Mouse (Mus musculus) right cerebral cortex, adult 18-20 months (tissue): ENCODE data around the gene Coro6.

Experiments
- DNase-seq: peaks from one replicate; pipeline ENCODE4 v3.0.0; 2022; ENCODE audit warnings: mixed read lengths

Coro6 gene

DNA sequence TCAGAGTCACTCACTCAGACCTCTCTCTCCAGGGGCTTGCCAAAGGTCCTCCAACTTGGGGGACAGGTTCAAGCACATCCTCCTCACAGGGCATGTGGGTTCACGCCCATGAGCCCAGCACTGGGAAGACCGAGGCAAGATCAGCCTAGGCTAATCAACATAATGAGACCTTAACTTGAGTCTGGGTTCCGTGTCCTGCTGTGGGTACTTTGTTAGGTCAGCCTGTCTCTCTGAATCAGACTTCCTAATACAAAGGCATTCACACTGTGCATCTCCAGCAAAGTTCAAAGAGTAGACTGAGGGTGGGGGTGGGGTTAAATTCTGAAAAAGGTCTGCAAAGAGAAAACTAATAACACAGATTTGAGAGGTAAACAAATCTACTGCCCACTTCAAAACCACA is 2.9 kb downstream of the Coro6 start:
- no peak for DNase-seq

DNA sequence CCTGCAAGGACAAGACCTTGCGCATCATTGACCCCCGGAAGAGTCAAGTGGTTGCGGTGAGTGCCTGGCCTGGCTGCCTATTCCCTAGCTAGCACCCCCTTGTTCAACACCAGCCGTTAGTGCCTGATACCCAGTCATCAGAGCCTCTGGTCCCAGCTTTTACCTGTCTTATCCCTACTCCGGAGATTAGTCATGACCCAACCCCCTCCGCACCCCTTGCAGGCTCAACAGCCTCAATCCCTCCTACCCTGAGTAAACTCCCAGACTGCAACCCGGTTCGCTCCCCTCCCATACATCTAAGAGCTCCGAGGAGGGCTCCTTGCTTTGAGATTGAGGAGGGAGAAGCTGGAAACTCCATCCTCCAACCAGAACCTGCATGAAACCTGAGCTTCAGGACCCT is 4.3 kb downstream of the Coro6 start:
- DNase-seq: no peak

DNA sequence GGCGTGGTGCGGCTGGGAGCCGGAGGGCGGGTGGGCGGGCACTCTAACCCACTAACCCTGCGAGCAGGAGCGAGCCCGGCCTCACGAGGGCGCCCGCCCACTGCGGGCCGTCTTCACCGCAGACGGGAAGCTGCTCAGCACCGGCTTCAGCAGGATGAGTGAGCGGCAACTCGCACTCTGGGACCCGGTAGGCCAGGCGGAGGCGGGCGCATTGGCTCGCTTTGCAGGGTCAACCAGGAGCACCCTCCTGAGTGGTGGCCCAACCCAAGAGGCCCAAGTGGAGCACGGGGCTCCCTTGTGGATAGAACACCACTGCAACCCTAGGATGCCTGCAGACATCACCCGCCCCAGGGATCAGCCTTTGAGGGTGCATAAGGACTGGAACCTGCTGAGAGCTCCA is 4.9 kb downstream of the Coro6 start:
- DNase-seq: peak; percentile 79

DNA sequence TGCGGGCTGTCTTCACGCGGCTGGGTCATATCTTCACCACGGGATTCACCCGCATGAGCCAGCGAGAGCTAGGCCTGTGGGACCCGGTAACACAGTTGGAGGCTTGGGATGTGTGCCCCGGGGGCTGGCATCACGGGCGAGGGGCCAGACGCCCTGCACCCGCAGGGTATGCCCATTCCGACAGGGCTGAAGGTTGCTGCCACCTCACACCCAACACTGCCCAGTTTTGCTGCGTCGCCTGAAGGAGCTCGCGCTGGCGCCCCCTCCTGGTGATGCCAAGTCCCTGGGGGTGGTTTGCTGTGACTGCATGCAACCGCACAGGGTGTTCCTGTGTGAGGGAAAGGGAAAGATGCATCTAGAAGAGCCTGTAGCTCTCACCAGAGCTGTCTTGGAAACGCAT is 5.6 kb downstream of the Coro6 start:
- DNase-seq: peak; percentile 72

DNA sequence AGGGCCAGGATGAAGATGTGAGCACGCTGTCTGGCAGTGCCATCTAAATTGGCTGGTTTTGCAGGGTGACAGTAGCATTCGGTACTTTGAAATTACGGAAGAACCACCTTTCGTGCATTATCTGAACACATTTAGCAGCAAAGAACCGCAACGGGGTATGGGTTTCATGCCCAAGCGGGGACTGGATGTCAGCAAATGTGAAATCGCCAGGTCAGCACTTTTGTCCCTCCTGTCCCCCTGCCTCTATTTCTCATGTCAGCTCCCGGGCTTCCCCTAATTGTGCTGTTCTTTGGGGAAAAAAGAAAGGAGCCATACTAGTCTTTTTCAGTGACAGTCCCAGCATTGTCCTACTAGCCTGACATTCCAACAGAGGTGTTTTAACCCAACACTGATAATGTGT is 6.2 kb downstream of the Coro6 start:
- no peak for DNase-seq

DNA sequence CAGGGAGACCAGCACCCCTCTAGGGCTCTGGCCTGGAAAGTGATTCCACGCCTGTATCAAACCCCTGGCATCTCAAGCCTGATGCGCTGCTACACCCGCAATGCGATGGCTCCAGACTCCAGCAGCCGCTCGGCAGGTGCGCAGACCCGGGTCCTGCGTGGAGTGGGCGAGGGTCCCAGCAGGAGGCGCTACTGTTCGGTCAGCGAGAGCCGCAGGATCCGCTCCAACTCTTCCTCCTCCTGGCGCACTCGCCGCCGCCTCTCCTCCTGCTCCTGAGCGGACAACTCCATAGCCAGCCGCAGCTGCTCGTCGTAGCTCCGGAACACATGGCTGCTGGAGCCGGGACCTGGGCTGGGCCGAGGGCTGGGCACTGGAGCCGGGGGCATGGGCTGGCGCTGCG is 9.2 kb downstream of the Coro6 start:
- no peak for DNase-seq

DNA sequence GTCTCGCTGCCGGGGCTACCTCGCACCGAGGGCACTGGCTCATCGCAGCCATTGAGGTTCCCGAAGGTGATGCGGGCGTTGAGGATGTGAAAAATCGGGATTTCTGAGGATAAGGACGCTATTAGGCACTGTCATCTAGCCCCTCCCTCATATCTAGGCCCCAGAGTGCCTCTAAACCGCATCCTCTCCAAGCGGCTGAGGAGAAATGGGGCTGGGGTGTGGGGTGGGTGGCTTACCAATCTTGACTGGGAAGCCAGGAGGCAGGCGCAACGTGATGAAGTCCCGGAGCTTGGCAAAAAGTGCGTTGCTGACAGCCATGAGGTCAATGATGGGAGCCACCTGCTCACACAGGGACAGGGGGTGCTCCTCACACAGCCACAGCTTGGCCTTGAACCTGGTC is 10.6 kb downstream of the Coro6 start:
- no peak for DNase-seq

DNA sequence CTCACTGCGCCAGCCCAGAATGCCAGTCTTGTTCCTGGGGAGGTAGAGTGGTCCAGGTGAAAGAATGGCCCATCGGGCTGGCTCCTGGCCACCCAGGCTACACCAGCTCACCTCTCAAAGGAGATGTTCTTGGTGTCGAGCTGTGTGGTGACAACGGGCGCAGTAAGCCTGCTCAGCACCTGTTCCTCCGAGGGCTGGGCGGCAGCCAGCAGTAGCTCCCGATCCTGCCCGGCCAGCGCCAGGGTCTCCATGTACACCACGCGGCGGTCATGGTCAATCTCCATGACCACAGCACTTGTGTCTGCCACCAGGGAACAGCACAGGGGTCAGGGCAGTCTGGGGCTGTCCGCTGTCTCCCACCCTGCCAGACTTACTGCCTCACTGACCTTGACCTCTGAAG is 14.0 kb downstream of the Coro6 start:
- no peak for DNase-seq

DNA sequence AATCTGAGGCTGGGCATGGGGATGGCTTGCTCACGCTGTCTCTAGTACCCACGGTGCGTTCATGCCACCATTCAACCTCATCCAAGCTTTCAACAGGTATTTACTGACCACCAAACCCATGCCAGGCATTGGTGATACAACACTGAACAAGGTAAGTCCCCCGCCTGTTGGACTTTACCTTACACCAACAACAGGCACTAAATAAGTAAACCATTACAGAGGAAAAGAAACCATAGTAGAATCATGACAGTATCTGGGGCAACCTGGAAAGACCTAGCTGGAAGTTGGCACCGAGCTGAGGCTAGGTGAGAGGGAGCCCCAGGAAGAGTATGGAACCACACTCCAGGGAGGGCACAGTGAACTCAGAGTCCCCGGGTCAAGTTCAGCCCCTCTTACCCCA is 14.7 kb downstream of the Coro6 start:
- DNase-seq: no peak

DNA sequence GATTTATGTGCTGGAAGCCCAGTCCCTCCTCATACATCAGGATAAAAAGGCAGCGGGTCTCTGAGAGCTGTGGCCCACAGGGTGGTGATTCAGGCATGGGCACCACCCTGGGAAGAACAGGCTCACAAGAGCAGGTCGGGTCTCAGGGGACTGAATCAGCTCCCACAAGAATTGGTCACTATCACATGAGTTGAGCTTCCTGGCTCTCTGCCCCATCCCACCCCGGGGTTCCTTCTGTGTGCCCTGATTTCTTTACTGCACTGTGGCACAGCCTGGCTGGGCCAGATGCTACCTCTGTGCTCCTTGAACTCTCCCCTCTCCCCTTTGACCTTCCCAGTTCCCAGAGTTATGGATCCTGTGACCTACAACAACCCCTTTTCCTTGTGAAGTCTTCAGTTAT is 20.8 kb downstream of the Coro6 start:
- DNase-seq: no peak

DNA sequence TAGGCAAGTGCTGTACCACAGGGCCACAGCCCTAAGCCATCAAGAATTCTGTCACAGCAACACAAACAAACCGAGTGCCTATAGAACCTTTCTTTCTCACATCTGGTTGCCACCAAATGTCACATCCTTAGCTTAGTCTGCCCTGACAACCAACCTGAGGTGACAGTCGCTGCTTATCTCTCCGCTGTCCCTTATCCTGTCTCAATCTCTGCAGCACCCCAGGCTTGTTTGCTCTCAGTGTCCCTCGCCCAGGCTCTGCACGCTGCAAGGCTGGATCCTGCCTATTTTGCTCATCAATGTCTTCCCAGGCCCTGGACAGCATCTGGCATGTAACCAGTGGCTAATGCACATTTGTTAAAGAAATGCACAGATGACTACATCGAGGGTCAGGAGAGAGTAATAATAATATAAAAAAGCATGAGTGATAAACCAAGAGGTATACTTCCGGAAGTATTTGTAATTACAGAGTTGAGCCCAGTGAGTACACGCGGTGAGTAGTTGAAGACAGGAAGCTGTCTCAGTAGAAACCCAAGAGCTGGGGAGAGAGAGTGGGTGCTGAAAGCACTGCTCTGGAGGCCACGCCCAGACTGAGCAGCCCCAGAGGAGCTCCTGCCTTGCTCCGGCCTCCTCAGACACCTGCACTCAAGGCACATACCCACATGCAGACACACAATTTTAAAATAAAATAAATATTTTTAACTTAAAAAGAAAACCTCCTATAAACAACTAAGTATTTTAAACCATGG is 21.5 kb downstream of the Coro6 start:
- no peak for DNase-seq

DNA sequence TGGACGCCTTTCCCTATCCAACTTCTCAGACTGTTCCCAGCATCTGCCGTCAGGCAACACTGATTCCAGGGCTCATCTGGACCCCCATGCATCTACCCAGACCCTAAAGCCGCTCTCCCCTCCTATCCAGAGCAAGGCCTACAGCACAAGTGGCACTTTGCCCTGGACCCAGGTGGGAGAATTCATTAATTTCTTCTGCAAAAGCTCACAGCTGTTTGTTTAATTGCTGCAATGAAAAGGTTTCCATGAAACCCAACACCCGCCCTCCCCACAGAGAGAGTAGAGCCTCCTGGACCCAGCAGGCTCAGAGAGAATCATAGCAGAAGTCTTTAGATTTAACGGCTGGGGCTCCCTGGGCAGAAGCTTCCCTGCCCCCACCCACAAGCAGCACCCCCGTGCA is 23.0 kb downstream of the Coro6 start:
- no peak for DNase-seq

DNA sequence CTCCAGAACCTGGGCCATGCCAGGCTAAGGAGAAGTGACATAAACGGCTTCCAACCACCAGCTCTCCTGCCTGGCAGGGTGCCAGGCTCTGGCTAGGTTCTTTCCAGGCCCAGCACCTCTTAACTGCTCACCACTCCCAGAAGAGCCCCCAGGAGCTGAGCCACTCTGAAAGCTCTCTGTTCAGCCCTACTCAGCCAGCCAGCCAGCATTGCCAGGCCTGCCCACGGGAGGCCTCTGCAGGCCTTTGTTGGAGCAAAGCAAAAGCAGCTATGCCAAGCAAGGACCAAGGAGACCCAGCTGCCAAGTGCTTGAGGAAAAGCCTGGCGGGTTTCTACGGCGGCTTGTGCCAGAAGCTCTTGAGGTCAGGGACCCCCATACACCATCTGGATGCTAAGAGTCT is 24.6 kb downstream of the Coro6 start:
- DNase-seq: no peak

DNA sequence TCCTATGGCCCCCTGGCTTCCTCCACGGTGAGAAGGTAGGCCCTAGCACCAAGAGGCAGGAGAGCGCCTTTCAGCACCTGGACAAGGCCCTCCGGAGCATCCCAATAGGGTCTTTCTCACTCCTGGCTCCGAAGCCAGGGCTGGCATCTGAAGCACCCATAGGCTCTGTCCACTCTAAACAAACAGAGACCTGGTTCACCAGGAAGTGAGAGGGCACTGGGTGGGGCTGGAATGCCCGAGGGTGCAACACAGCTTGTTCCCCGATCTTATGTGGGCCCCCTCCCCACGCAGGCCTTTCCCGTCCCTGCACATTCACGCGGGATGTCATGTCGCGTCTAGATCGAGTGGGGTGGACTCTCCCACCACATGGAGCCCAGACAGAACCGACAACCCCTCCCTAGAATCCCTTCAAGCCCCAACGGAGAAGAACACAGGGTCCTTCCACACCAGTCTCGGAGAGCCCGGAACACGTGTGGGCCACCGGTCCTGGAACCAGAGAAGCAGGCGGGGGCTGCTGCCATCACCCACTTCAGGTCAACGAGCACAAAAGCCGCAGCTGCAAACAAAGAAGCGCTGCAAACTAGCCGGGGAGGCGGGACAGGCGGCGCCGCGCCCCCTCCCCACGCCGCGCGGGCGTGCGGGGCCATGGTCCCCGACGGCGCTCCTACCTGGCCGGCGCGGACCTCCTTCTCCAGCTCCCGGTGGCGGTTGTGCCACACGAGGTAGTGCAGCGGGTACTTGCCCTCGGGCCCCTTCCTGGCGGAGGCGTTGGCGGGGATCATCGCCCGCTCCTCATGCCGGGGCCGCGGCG is 26.8 kb downstream of the Coro6 start:
- DNase-seq: no peak

DNA sequence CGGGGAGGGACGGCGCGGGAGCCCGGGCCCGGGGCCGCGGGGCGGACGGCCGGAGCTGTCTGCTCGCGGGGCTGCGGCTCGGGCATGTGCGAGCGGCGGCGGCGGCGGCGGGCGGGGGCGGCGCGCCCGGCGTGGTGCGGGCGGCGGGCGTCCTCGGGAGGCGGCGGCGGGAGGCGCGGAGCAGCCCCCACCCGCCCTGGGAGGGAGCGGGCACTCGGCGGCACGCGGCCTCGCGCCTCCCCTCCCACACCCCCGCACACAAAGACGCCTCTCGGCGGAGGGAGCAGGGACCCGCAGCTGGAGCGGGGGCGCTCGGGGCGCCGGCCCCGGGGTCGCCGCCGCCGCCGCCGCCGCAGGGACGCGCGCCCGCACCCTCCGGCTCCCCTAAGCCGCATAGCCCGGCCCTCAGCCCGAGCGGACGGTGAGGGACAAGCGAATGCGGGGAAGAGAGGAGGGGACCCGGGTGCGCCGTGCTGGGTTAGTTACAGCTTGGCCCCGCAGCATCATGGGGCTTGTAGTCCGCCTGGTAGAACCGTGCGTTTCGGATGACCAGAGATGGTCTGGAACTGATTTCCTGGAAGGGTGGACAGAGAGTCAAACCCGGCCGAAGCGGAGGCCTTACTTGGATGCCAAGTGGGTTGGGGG is 27.5 kb downstream of the Coro6 start, which contains the start of gene Ankrd13b:
Ankrd13b (minus strand) TSS at position 88 of the 645 bp plus-strand sequence.
- peak; percentile 85 for DNase-seq

DNA sequence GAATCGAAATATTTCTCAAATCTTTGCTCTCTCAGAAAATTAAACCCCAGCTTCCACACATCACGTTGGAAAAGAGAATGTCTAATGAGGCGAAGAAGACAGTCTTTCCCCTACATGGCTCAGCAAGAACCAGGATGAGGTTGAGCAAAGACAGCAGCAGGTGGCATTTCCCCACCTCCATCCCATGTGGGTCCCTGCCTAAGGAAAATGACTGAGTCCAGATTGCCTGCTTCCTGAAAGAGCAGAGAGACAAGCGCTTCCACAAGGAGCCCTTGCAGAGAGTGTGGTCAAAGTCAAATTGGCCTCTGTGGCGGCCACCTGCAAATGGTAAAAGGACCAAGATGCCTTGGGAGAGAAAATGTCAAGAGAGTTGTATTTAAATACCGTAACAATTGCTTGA is 28.2 kb downstream of the Coro6 start:
- no peak for DNase-seq

DNA sequence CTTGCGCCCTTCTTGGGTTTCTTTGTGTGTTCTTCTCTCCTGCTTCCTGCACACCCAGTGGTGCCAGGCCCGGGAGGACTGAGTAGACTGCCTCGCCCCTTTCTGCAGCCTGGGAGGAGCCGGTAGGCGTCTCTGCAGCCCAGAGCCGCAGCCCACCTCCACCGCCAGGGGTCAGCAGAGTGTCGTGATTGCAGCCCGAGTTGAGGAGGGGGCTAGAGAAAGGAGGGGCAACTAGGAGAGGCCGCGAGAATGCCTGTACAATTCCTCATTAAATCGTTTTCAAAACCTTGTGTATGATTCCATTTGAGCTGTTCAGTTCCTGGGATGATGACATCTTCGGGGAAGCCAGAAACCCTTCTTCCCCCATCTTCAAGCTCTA is 28.9 kb downstream of the Coro6 start:
- DNase-seq: peak; percentile 89

DNA sequence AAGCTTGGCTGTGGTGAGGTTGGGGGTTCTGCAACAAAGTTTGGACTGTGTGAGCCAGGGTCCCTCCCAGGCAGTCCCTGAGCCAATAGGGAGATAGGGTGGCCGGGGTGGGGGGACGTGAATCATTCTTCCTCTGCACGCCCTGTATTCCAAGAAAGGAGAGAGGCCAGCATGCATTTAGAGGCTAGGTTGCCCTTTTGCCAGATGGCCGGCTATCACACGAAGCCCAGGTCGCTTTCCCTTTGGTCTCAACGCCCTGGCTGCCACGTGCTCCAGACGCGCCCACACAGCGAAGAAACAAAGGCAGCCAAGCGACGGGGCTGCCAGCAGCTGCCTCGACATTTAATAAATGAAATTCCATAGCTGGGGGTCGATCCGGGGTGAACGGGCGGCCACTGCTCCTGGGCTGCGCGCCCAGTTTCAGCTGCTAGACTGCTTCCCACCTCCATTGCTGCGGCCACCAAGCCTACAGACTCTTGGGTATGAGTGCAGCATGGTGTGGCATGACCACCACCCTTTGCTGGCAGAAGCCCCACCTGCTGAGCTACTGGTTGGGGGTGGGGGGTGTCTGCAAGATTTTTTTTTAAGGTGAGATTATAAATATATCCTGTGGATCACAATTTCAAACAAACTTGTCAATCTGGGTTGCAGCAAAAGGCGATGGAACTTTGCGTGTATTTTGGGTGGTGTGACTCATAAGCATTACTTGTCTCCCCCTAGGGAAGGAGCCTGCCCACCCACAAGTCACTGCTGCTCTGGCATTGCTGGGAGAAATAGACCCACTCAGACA is 29.5 kb downstream of the Coro6 start:
- DNase-seq: peak; percentile 82

DNA sequence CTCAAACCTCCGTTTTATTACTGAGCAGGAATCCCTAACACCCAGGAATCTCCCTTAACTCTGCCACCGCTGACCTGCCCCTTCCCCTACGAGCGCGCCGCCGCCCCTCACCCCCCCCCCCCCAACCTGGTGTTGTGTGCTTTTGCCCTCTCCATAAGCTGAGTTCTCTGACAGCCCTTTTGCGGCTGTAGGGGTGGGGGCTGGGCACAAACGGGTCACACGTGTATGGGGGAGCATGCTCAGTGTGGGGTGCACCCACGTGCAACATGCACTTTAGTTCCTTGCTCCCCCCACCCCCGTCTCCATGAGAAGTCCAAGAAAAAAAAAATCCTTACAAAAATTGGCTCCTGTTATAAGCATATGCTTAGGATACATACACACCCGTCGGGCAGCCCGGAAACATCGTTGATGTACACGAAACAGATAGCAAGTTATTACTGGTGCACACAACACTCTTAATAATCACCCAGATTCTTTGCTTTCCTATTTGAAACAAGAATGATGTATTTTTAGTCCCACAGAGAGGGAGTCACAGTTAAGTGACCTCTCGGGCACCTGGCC is 30.2 kb downstream of the Coro6 start:
- DNase-seq: no peak

DNA sequence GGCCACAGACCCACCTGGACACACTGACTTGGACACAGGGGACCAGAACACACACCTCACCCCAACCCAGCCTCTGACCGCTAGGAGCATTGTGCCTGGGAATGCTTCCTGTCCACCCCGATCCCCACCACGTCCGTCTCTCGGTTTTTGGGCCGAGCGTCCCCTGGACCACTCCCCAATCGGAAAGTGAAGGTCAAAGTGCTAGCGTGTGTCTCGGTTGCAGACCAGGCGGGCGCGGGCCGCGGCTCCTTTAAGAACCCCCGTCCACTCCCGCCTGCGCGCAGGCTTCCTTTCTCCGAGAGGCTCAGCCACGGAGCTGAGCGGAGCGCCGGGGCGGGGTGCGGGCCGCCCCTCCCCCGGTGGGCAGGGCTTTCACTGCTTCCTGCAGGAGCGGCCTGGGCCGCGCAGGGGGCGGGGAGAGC is 30.7 kb downstream of the Coro6 start:
- DNase-seq: peak; percentile 96

DNA sequence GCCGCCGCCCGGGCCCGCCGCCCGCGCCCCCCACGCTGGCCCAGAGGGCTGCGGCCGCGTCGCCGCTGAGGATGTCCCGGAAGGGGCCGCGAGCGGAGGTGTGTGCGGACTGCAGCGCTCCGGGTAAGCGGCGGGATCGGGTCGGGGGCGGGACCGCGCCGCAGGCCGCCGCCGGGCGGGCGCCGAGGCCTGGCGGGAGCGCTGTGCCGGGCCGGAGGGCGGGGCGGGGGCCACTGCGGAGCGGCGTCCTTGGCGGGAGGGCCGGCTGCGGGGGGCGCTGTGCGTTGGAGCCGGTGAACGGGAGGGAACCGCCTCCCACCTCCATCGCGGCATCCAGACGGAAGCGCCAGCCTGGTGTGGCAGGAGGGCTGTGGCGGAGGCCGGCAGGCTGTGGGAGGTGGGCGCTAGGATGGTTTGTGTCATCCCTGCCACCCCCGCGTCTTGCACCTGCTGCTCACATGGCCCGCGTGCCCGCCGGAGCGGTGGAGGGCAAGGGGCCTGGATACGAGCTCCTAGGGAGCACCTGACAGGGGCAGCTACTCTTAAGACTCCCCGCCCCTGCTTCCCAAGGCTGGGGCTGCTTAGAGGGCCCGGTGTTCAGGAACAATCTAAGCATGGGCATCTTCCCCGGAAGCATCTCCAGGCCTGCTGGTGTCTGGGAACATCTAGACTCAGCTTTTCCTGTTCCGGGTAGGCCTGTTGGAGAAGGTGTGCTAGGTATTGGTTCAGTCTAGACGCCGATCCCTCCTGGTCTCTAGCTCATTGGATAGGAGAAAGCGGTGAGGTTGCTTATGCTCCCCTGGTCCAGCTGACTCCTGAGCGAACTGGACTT is 31.5 kb downstream of the Coro6 start, which contains the start of gene Git1:
Git1 (plus strand) TSS at position 51 of the 832 bp plus-strand sequence.
- DNase-seq: peak; percentile 78

DNA sequence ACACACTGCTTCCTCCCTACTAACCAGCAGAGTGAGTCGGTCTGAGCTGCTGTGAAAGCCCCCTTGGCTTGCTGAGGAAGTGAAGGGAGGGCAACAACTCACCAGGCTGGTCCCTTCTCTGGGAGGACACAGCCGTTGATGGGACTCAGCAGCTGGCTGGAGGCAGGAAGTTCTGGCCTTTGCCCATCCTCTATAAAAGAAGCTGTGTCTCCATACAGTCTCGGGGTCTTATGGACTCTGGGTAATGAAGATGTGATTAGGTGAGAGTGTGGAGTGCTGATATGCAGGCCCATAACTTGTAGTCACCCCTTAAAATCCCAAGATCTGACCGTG is 32.1 kb downstream of the Coro6 start:
- no peak for DNase-seq
